Mouse (Mus musculus): ENCODE data around the gene Znrf2. TPM values are rescaled to one million over a fixed set of nuclear protein-coding genes. Genes with fewer than 3 reads are reported as not detected.

Gene Znrf2
- polyA plus RNA-seq, 1 experiment: 0.60 TPM

GRCm38 (mm10) chr6:54878546-54878945, 61.8 kb downstream of the Znrf2 start:
- Histone ChIP-seq H3K27me3 (ENCODE audit: control insufficient read depth) (no peaks in the 10 kb centered on the region), H3K9me3 (ENCODE audit: control insufficient read depth, low read length) (no peaks in the 10 kb centered on the region), H3K4me1 (ENCODE audit: control insufficient read depth) (peaks cover 3% of the 10 kb centered on the region), H3K36me3 (ENCODE audit: control insufficient read depth) (peaks cover 2% of the 10 kb centered on the region; the same call in 1 of the 2 replicates), H3K4me3 (replicated peaks) (no peak overlapping the region)
- no peak for TF ChIP-seq TAL1 (IDR thresholded peaks at IDR 0.05; ENCODE audit: low read length)
- no peak for TF ChIP-seq GATA1 (IDR thresholded peaks at IDR 0.05; ENCODE audit: low read length)

- Histone ChIP-seq H3K4me1 (ENCODE audit: control insufficient read depth) (peaks cover 3% of the 10 kb centered on the region), H3K4me3 (replicated peaks) (no peak overlapping the region), H3K27me3 (ENCODE audit: control insufficient read depth) (no peaks in the 10 kb centered on the region), H3K36me3 (ENCODE audit: control insufficient read depth) (peaks cover 2% of the 10 kb centered on the region; the same call in 1 of the 2 replicates), H3K9me3 (ENCODE audit: control insufficient read depth, low read length) (no peaks in the 10 kb centered on the region)
- TF ChIP-seq GATA1 (IDR thresholded peaks at IDR 0.05; ENCODE audit: low read length): no peak
- TF ChIP-seq TAL1 (IDR thresholded peaks at IDR 0.05; ENCODE audit: low read length): no peak
Observed at GRCm38 (mm10) chr6:54880086-54880485, 63.4 kb downstream of the Znrf2 start.

GRCm38 (mm10) chr6:54883424-54883823, 66.7 kb downstream of the Znrf2 start:
- Histone ChIP-seq H3K36me3 (ENCODE audit: control insufficient read depth) (peaks cover 2% of the 10 kb centered on the region; the same call in 1 of the 2 replicates), H3K4me3 (replicated peaks) (no peak overlapping the region), H3K27me3 (ENCODE audit: control insufficient read depth) (no peaks in the 10 kb centered on the region), H3K9me3 (ENCODE audit: control insufficient read depth, low read length) (no peaks in the 10 kb centered on the region), H3K4me1 (ENCODE audit: control insufficient read depth) (no peaks in the 10 kb centered on the region)
- TF ChIP-seq TAL1 (IDR thresholded peaks at IDR 0.05; ENCODE audit: low read length): no peak
- no peak for TF ChIP-seq GATA1 (IDR thresholded peaks at IDR 0.05; ENCODE audit: low read length)

GRCm38 (mm10) chr6:54886195-54886594, 69.5 kb downstream of the Znrf2 start:
- no peak for TF ChIP-seq TAL1 (IDR thresholded peaks at IDR 0.05; ENCODE audit: low read length)
- Histone ChIP-seq H3K36me3 (ENCODE audit: control insufficient read depth) (peaks cover 4% of the 10 kb centered on the region), H3K4me1 (ENCODE audit: control insufficient read depth) (no peaks in the 10 kb centered on the region), H3K9me3 (ENCODE audit: control insufficient read depth, low read length) (no peaks in the 10 kb centered on the region), H3K4me3 (replicated peaks) (no peak overlapping the region), H3K27me3 (ENCODE audit: control insufficient read depth) (no peaks in the 10 kb centered on the region)

GRCm38 (mm10) chr6:54890221-54890620, 73.5 kb downstream of the Znrf2 start:
- Histone ChIP-seq H3K36me3 (ENCODE audit: control insufficient read depth) (peaks cover 4% of the 10 kb centered on the region), H3K4me3 (replicated peaks) (no peak overlapping the region), H3K27me3 (ENCODE audit: control insufficient read depth) (no peaks in the 10 kb centered on the region), H3K4me1 (ENCODE audit: control insufficient read depth) (no peaks in the 10 kb centered on the region), H3K9me3 (ENCODE audit: control insufficient read depth, low read length) (no peaks in the 10 kb centered on the region)
- TF ChIP-seq GATA1 (IDR thresholded peaks at IDR 0.05; ENCODE audit: low read length): no peak
- TF ChIP-seq TAL1 (IDR thresholded peaks at IDR 0.05; ENCODE audit: low read length): no peak

GRCm38 (mm10) chr6:54891384-54891783, 74.7 kb downstream of the Znrf2 start:
- TF ChIP-seq TAL1 (IDR thresholded peaks at IDR 0.05; ENCODE audit: low read length) (no peak), GATA1 (IDR thresholded peaks at IDR 0.05; ENCODE audit: low read length) (no peak)
- Histone ChIP-seq H3K4me3 (replicated peaks) (no peak overlapping the region), H3K4me1 (ENCODE audit: control insufficient read depth) (no peaks in the 10 kb centered on the region), H3K36me3 (ENCODE audit: control insufficient read depth) (peaks cover 4% of the 10 kb centered on the region), H3K27me3 (ENCODE audit: control insufficient read depth) (no peaks in the 10 kb centered on the region), H3K9me3 (ENCODE audit: control insufficient read depth, low read length) (no peaks in the 10 kb centered on the region)

GRCm38 (mm10) chr6:54900256-54900655, 83.5 kb downstream of the Znrf2 start:
- H3K9me3 ChIP-seq (ENCODE audit: control insufficient read depth, low read length): no peaks in the 10 kb centered on the region
- H3K4me3 ChIP-seq (replicated peaks): no peak overlapping the region
- TF ChIP-seq TAL1 (IDR thresholded peaks at IDR 0.05; ENCODE audit: low read length) (no peak), GATA1 (IDR thresholded peaks at IDR 0.05; ENCODE audit: low read length) (no peak)
- H3K4me1 ChIP-seq (ENCODE audit: control insufficient read depth): no peaks in the 10 kb centered on the region
- H3K27me3 ChIP-seq (ENCODE audit: control insufficient read depth): no peaks in the 10 kb centered on the region
- no peaks in the 10 kb centered on the region for H3K36me3 ChIP-seq (ENCODE audit: control insufficient read depth)

- H3K9me3 ChIP-seq (ENCODE audit: control insufficient read depth, low read length): no peaks in the 10 kb centered on the region
- no peak for TF ChIP-seq TAL1 (IDR thresholded peaks at IDR 0.05; ENCODE audit: low read length)
- TF ChIP-seq GATA1 (IDR thresholded peaks at IDR 0.05; ENCODE audit: low read length): no peak
- H3K27me3 ChIP-seq (ENCODE audit: control insufficient read depth): no peaks in the 10 kb centered on the region
- H3K4me1 ChIP-seq (ENCODE audit: control insufficient read depth): no peaks in the 10 kb centered on the region
- no peaks in the 10 kb centered on the region for H3K36me3 ChIP-seq (ENCODE audit: control insufficient read depth)
- H3K4me3 ChIP-seq (replicated peaks): no peak overlapping the region
Observed at GRCm38 (mm10) chr6:54902547-54902946, 85.8 kb downstream of the Znrf2 start.

- Histone ChIP-seq H3K4me3 (replicated peaks) (no peak overlapping the region), H3K9me3 (ENCODE audit: control insufficient read depth, low read length) (no peaks in the 10 kb centered on the region), H3K36me3 (ENCODE audit: control insufficient read depth) (no peaks in the 10 kb centered on the region), H3K4me1 (ENCODE audit: control insufficient read depth) (no peaks in the 10 kb centered on the region), H3K27me3 (ENCODE audit: control insufficient read depth) (no peaks in the 10 kb centered on the region)
- no peak for TF ChIP-seq GATA1 (IDR thresholded peaks at IDR 0.05; ENCODE audit: low read length)
- TF ChIP-seq TAL1 (IDR thresholded peaks at IDR 0.05; ENCODE audit: low read length): no peak
Observed at GRCm38 (mm10) chr6:54906053-54907040, 89.6 kb downstream of the Znrf2 start.
